Mouse (Mus musculus): ENCODE data around the gene Ccnl2.
A peak's percentile ranks its signal among the peaks of the same experiment; 100 is the strongest.

GRCm38 (mm10) chr4:155803340-155804041, 8.8 kb upstream of the Ccnl2 start:
- TF ChIP-seq CTCF (IDR thresholded peaks at IDR 0.05; ENCODE audit: low read depth): no peak
- TF ChIP-seq EP300 (IDR thresholded peaks at IDR 0.05; ENCODE audit: low read depth): peak; percentile 43; the same call in 1 of the 2 replicates
